Mouse (Mus musculus) mesoderm, embryonic 11.5 days (tissue): ENCODE measurements around the gene Inf2.

Experiments
- DNase-seq: peaks from one replicate; pipeline ENCODE4 v3.0.0-alpha.2; 2012; ENCODE audit warnings: low read depth, low spot score

The Inf2 gene

GRCm38 (mm10) chr12:112660576-112661326 is 72.2 kb downstream of the Inf2 start:
- peak; percentile 72 for DNase-seq

GRCm38 (mm10) chr12:112661327-112661605 is 72.7 kb downstream of the Inf2 start:
- no peak for DNase-seq

GRCm38 (mm10) chr12:112661851-112662250 is 73.3 kb downstream of the Inf2 start:
- DNase-seq = no peak

GRCm38 (mm10) chr12:112663303-112663702 is 74.7 kb downstream of the Inf2 start:
- no peak for DNase-seq

GRCm38 (mm10) chr12:112663716-112664115 is 75.1 kb downstream of the Inf2 start:
- no peak for DNase-seq

GRCm38 (mm10) chr12:112664124-112664523 is 75.5 kb downstream of the Inf2 start:
- DNase-seq = peak; percentile 41

GRCm38 (mm10) chr12:112664656-112665055 is 76.1 kb downstream of the Inf2 start:
- DNase-seq = no peak
